Mouse (Mus musculus) intestine, embryonic 16.5 days (tissue): ENCODE data around the gene Tcl1. TPM values are rescaled to one million over a fixed set of nuclear protein-coding genes. Genes with fewer than 3 reads are reported as not detected.
"Not testable (repeated sequence)": the region's sequence is repeated elsewhere in the genome, so short reads cannot be mapped to it uniquely, and the experiment has no call there.

Experiments
- ATAC-seq: fragments of 200-750 bp; cut with Nextera tagmentation; 2 replicates; pipeline ENCODE4 v1.8.0; 2017; ENCODE audit warnings: moderate TSS enrichment, moderate library complexity
- H3K27ac ChIP-seq: fragments of 300-500 bp; sonication (generic); 2 replicates; pipeline ENCODE4 v1.5.1; 2014; ENCODE audit warnings: mild to moderate bottlenecking, low read length
- H3K27me3 ChIP-seq: fragments of 300-500 bp; sonication (generic); replicated peaks from 2 replicates; pipeline ENCODE4 v1.6.1; 2014; ENCODE audit warnings: low read length, control low read depth, mixed read lengths; ENCODE audit not compliant: control insufficient read depth, insufficient read depth
- H3K36me3 ChIP-seq: fragments of 300-500 bp; sonication (generic); 2 replicates; pipeline ENCODE4 v1.6.1; 2014; ENCODE audit warnings: low read length, control low read depth; ENCODE audit not compliant: control insufficient read depth, insufficient read depth
- H3K4me1 ChIP-seq: fragments of 300-500 bp; sonication (generic); 2 replicates; pipeline ENCODE4 v1.6.1; 2014; ENCODE audit warnings: low read length, control low read depth, mixed read lengths; ENCODE audit not compliant: control insufficient read depth, insufficient read depth
- H3K4me2 ChIP-seq: fragments of 300-500 bp; sonication (generic); 2 replicates; pipeline ENCODE4 v1.6.1; 2014; ENCODE audit warnings: low read depth, low read length, control low read depth
- H3K4me3 ChIP-seq: fragments of 300-500 bp; sonication (generic); 2 replicates; pipeline ENCODE4 v1.5.1; 2014; ENCODE audit warnings: mild to moderate bottlenecking, low read length
- H3K9ac ChIP-seq: fragments of 300-500 bp; sonication (generic); 2 replicates; pipeline ENCODE4 v1.6.1; 2014; ENCODE audit warnings: low read depth, low read length
- H3K9me3 ChIP-seq: fragments of 300-500 bp; sonication (generic); 2 replicates; pipeline ENCODE4 v1.6.1; 2016; ENCODE audit warnings: low read length, control low read depth; ENCODE audit not compliant: control insufficient read depth
- WGBS: fragments of 180-500 bp; shearing (Covaris S2); extraction: QIAGEN DNeasy Blood & Tissue Kit; methylation state at CpG from one replicate; pipeline ENCODE4 v1.1.7; 2014; 5-methylcytosine and 5-hydroxymethylcytosine counted together
- polyA plus RNA-seq: library from polyadenylated mRNA; unstranded; fragments of >200 nt; fragmentation: Nextera tagmentation; extraction: Ambion mirVana; gene quantifications from 2 replicates; pipeline ENCODE4 v1.2.1, GENCODE M21; 2015

Tcl1 gene
- polyA plus RNA-seq, 1 experiment from 2014 or later: not detected

- H3K36me3 ChIP-seq, H3K4me2 ChIP-seq, H3K27ac ChIP-seq, ATAC-seq, H3K27me3 ChIP-seq, H3K9ac ChIP-seq, H3K9me3 ChIP-seq, H3K4me3 ChIP-seq, H3K4me1 ChIP-seq: not testable (repeated sequence)
- WGBS: 91% methylated on average over 6 of the region's 6 CpGs
Observed at GRCm38 (mm10) chr12:105190743-105191142, 31.9 kb downstream of the Tcl1 start, which contains the start of gene Tcl1b3. TSS of gene Tcl1b3 (plus strand) at chr12:105191043.

- H3K9ac ChIP-seq, H3K27me3 ChIP-seq, H3K4me1 ChIP-seq, H3K4me2 ChIP-seq, H3K27ac ChIP-seq, H3K9me3 ChIP-seq, ATAC-seq, H3K4me3 ChIP-seq, H3K36me3 ChIP-seq: not testable (repeated sequence)
- 41% methylated on average over 2 of the region's 2 CpGs for WGBS
Observed at GRCm38 (mm10) chr12:105188980-105189379, 33.6 kb downstream of the Tcl1 start.

GRCm38 (mm10) chr12:105181040-105181644 lies 41.5 kb downstream of the Tcl1 start:
- not testable (repeated sequence) for H3K36me3 ChIP-seq, ATAC-seq, H3K4me2 ChIP-seq, H3K9ac ChIP-seq, H3K4me1 ChIP-seq, H3K27ac ChIP-seq, H3K9me3 ChIP-seq, H3K4me3 ChIP-seq, H3K27me3 ChIP-seq
- WGBS: 72% methylated on average over 4 of the region's 4 CpGs

DNA sequence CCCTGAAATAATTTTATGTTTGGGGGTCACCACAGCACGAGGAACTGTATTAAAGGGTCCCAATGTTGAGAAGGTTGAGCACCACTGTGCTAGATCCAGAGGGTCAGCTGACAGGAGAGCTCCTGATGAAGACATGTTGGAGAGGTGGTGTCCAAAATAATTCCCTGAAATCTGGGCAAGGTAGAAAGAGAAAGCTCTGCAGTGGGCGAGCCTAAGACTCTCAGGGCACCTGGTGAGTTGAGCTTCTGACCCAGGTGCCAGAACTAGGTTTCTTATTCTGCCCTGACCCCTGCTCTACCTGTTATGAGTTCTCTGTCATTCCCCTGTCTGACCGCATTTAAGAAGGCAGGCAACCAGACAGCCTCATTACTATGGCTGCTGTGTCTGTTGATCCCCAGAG lies 46.5 kb downstream of the Tcl1 start, which contains the start of gene Tcl1b5:
TSS of gene Tcl1b5 (plus strand) at position 301 of the 400 bp plus-strand sequence.
- H3K27ac ChIP-seq, ATAC-seq, H3K36me3 ChIP-seq, H3K27me3 ChIP-seq, H3K4me2 ChIP-seq, H3K4me3 ChIP-seq, H3K4me1 ChIP-seq, H3K9ac ChIP-seq, H3K9me3 ChIP-seq: not testable (repeated sequence)
- WGBS: 53% methylated on average over 3 of the region's 3 CpGs

- not testable (repeated sequence) for H3K4me2 ChIP-seq, H3K27ac ChIP-seq, H3K27me3 ChIP-seq, H3K9ac ChIP-seq, H3K4me3 ChIP-seq, H3K4me1 ChIP-seq, H3K9me3 ChIP-seq, ATAC-seq, H3K36me3 ChIP-seq
- 46% methylated on average over 2 of the region's 2 CpGs for WGBS
Observed at GRCm38 (mm10) chr12:105174318-105174717, 48.3 kb downstream of the Tcl1 start.

- no peaks in the 10 kb centered on the region for H3K4me1 ChIP-seq
- no peak overlapping the region for H3K9ac ChIP-seq
- H3K36me3 ChIP-seq: no peaks in the 10 kb centered on the region
- WGBS: 80% methylated on average over 2 of the region's 2 CpGs
- no peak overlapping the region for H3K4me2 ChIP-seq
- ATAC-seq: no peak
- H3K9me3 ChIP-seq: no peaks in the 10 kb centered on the region
- no peak overlapping the region for H3K27ac ChIP-seq
- H3K27me3 ChIP-seq: no peaks in the 10 kb centered on the region
- H3K4me3 ChIP-seq: no peak overlapping the region
Observed at GRCm38 (mm10) chr12:105173366-105173765, 49.2 kb downstream of the Tcl1 start.

Other genes starting within 250 kb of the Tcl1 start
- gene Syne3, start 213.0 kb downstream of the Tcl1 start, polyA plus RNA-seq: 0.51 and 0.66 TPM in 2 replicates
- gene Glrx5, start 190.1 kb downstream of the Tcl1 start, polyA plus RNA-seq: 185 and 199 TPM in 2 replicates
- gene Tcl1b2, start 76.8 kb downstream of the Tcl1 start, polyA plus RNA-seq: not detected in 2 replicates
- gene Tcl1b1, start 63.1 kb downstream of the Tcl1 start, polyA plus RNA-seq: not detected in 2 replicates
- gene Tcl1b5, start 46.4 kb downstream of the Tcl1 start, polyA plus RNA-seq: not detected in 2 replicates
- gene Tcl1b3, start 31.8 kb downstream of the Tcl1 start, polyA plus RNA-seq: not detected in 2 replicates
- not detected in 2 replicates for gene Tcl1b4, start 20.8 kb downstream of the Tcl1 start, polyA plus RNA-seq
- gene Tunar, start 111.1 kb upstream of the Tcl1 start, polyA plus RNA-seq: 0.10 and 0.15 TPM in 2 replicates
- 0.62 and 0.84 TPM in 2 replicates for gene D430019H16Rik, start 231.1 kb upstream of the Tcl1 start, polyA plus RNA-seq